Mouse (Mus musculus) midbrain, postnatal 0 days (tissue): ENCODE data around the gene Lrmda. TPM values are rescaled to one million over a fixed set of nuclear protein-coding genes. Genes with fewer than 3 reads are reported as not detected.

Experiments used
- ATAC-seq: fragments of 200-750 bp; cut with Nextera tagmentation; 2 replicates; pipeline ENCODE4 v1.8.0; 2017; ENCODE audit warnings: moderate number of reproducible peaks, mild to moderate bottlenecking, moderate TSS enrichment, moderate library complexity; ENCODE audit not compliant: low FRiP score
- DNase-seq: peaks from one replicate; pipeline ENCODE4 v3.0.0-alpha.2; 2015; ENCODE audit warnings: low spot score
- H3K27ac ChIP-seq: fragments of 300-500 bp; sonication (generic); 2 replicates; pipeline ENCODE4 v1.5.1; 2014; ENCODE audit warnings: low read depth, mild to moderate bottlenecking, low read length, mixed read lengths
- H3K27me3 ChIP-seq: fragments of 300-500 bp; sonication (generic); 2 replicates; pipeline ENCODE4 v1.6.1; 2014; ENCODE audit warnings: low read length, control low read depth, mixed read lengths; ENCODE audit not compliant: insufficient read depth
- H3K36me3 ChIP-seq: fragments of 300-500 bp; sonication (generic); 2 replicates; pipeline ENCODE4 v1.6.1; 2014; ENCODE audit warnings: low read length, control low read depth, mixed read lengths; ENCODE audit not compliant: insufficient read depth
- H3K4me1 ChIP-seq: fragments of 300-500 bp; sonication (generic); 2 replicates; pipeline ENCODE4 v1.6.1; 2014; ENCODE audit warnings: mild to moderate bottlenecking, control low read depth, antibody characterized with exemption, low read length, mixed read lengths; ENCODE audit not compliant: insufficient read depth
- H3K4me2 ChIP-seq: fragments of 300-500 bp; sonication (generic); 2 replicates; pipeline ENCODE4 v1.6.1; 2014; ENCODE audit warnings: low read depth, mild to moderate bottlenecking, low read length, mixed read lengths; ENCODE audit not compliant: poor library complexity, severe bottlenecking
- H3K4me3 ChIP-seq: fragments of 300-500 bp; sonication (generic); 2 replicates; pipeline ENCODE4 v1.5.1; 2014; ENCODE audit warnings: low read depth, mild to moderate bottlenecking, low read length, moderate library complexity
- H3K9ac ChIP-seq: fragments of 300-500 bp; sonication (generic); replicated peaks from 2 replicates; pipeline ENCODE4 v1.6.1; 2014; ENCODE audit warnings: mild to moderate bottlenecking, low read length, moderate library complexity, mixed read lengths; ENCODE audit not compliant: poor library complexity, severe bottlenecking
- H3K9me3 ChIP-seq: fragments of 300-500 bp; sonication (generic); 2 replicates; pipeline ENCODE4 v1.6.1; 2016; ENCODE audit warnings: low read length, control low read depth
- CTCF ChIP-seq: IDR thresholded peaks from 2 replicates; pipeline ENCODE4 v1.5.1; 2016; ENCODE audit warnings: antibody characterized with exemption, mild to moderate bottlenecking
- WGBS: fragments of 180-500 bp; shearing (Covaris S2); extraction: QIAGEN DNeasy Blood & Tissue Kit; methylation state at CpG from one replicate; pipeline ENCODE4 v1.1.7; 2014; 5-methylcytosine and 5-hydroxymethylcytosine counted together
- polyA plus RNA-seq: library from polyadenylated mRNA; unstranded; fragments of >200 nt; fragmentation: Nextera tagmentation; extraction: Ambion mirVana; gene quantifications from 2 replicates; pipeline ENCODE4 v1.2.1, GENCODE M21; 2015
- total RNA-seq: library from RNA; depleted of rRNA; stranded (reverse); fragments of >200 nt; gene quantifications from 2 replicates; pipeline ENCODE4 v1.2.3, GENCODE M21; 2014

The Lrmda gene
- total and polyA plus RNA-seq, 2 experiments from 2014 or later: 0.35 TPM; not detected in 1

- H3K36me3 ChIP-seq: no peaks in the 10 kb centered on the region
- H3K4me1 ChIP-seq: no peaks in the 10 kb centered on the region
- no peaks in the 10 kb centered on the region for H3K27me3 ChIP-seq
- no peaks in the 10 kb centered on the region for H3K9me3 ChIP-seq
- WGBS: 79% methylated on average over 4 of the region's 4 CpGs
- ATAC-seq: no peak
- no peak overlapping the region for H3K4me2 ChIP-seq
- peak; percentile 59 for TF ChIP-seq CTCF
- no peak overlapping the region for H3K4me3 ChIP-seq
- H3K27ac ChIP-seq: no peak overlapping the region
- DNase-seq: peak; percentile 9
- no peak overlapping the region for H3K9ac ChIP-seq
Observed at GRCm38 (mm10) chr14:22382101-22382500, 362.6 kb downstream of the Lrmda start.

GRCm38 (mm10) chr14:22393616-22394015 is 374.1 kb downstream of the Lrmda start:
- no peak overlapping the region for H3K27ac ChIP-seq
- peak; percentile 35 for DNase-seq

GRCm38 (mm10) chr14:22402411-22402810 is 382.9 kb downstream of the Lrmda start:
- no peaks in the 10 kb centered on the region for H3K4me1 ChIP-seq
- no peaks in the 10 kb centered on the region for H3K9me3 ChIP-seq
- no peaks in the 10 kb centered on the region for H3K36me3 ChIP-seq
- H3K9ac ChIP-seq: no peak overlapping the region
- ATAC-seq: no peak
- H3K4me3 ChIP-seq: no peak overlapping the region
- no peaks in the 10 kb centered on the region for H3K27me3 ChIP-seq
- 50% methylated on average over 4 of the region's 4 CpGs for WGBS
- no peak overlapping the region for H3K27ac ChIP-seq
- TF ChIP-seq CTCF: no peak
- H3K4me2 ChIP-seq: no peak overlapping the region
- no peak for DNase-seq

More at GRCm38 (mm10) chr14:22393616-22394015, 374.1 kb downstream of the Lrmda start:
- Histone ChIP-seq H3K9me3 (no peaks in the 10 kb centered on the region), H3K36me3 (no peaks in the 10 kb centered on the region), H3K4me1 (no peaks in the 10 kb centered on the region), H3K9ac (no peak overlapping the region), H3K4me2 (no peak overlapping the region), H3K4me3 (no peak overlapping the region), H3K27me3 (no peaks in the 10 kb centered on the region)
- ATAC-seq: no peak
- TF ChIP-seq CTCF: no peak
- WGBS: 84% methylated on average over 10 of the region's 10 CpGs

- Histone ChIP-seq H3K9ac (no peak overlapping the region), H3K27ac (no peak overlapping the region), H3K4me2 (no peak overlapping the region), H3K4me3 (no peak overlapping the region), H3K4me1 (no peaks in the 10 kb centered on the region), H3K36me3 (no peaks in the 10 kb centered on the region), H3K27me3 (no peaks in the 10 kb centered on the region), H3K9me3 (no peaks in the 10 kb centered on the region)
- TF ChIP-seq CTCF: no peak
- DNase-seq (no peak), ATAC-seq (no peak)
- 76% methylated on average over 5 of the region's 5 CpGs for WGBS
Observed at GRCm38 (mm10) chr14:22406623-22407022, 387.1 kb downstream of the Lrmda start.

GRCm38 (mm10) chr14:22410826-22411225 is 391.3 kb downstream of the Lrmda start:
- H3K27ac ChIP-seq: no peak overlapping the region
- H3K9me3 ChIP-seq: no peaks in the 10 kb centered on the region
- no peaks in the 10 kb centered on the region for H3K27me3 ChIP-seq
- no peaks in the 10 kb centered on the region for H3K4me1 ChIP-seq
- H3K36me3 ChIP-seq: no peaks in the 10 kb centered on the region
- no peak overlapping the region for H3K4me3 ChIP-seq
- H3K4me2 ChIP-seq: no peak overlapping the region
- TF ChIP-seq CTCF: no peak
- H3K9ac ChIP-seq: no peak overlapping the region
- no peak for ATAC-seq
- 83% methylated on average over 1 of the region's 1 CpGs for WGBS
- DNase-seq: no peak

- Histone ChIP-seq H3K27me3 (no peaks in the 10 kb centered on the region), H3K4me3 (no peak overlapping the region), H3K9me3 (no peaks in the 10 kb centered on the region), H3K36me3 (no peaks in the 10 kb centered on the region), H3K4me2 (no peak overlapping the region), H3K4me1 (no peaks in the 10 kb centered on the region), H3K9ac (no peak overlapping the region), H3K27ac (no peak overlapping the region)
- no peak for TF ChIP-seq CTCF
- 72% methylated on average over 7 of the region's 7 CpGs for WGBS
- ATAC-seq (no peak), DNase-seq (no peak)
Observed at GRCm38 (mm10) chr14:22413220-22413619, 393.7 kb downstream of the Lrmda start.
